Mouse (Mus musculus) MEL (cell line): ENCODE results near the gene Tefm. TPM values are rescaled to one million over a fixed set of nuclear protein-coding genes. Genes with fewer than 3 reads are reported as not detected.
A peak's percentile ranks its signal among the peaks of the same experiment; 100 is the strongest.

Experiments used
- DNase-seq: peaks from one replicate; pipeline ENCODE4 v3.0.0; 2011; ENCODE audit warnings: low read depth, low spot score
- H3K27ac ChIP-seq: 2 replicates; pipeline ENCODE4 v1.5.1; 2012; ENCODE audit warnings: low read depth, mild to moderate bottlenecking, control low read depth, low read length, moderate library complexity; ENCODE audit not compliant: control insufficient read depth
- H3K27me3 ChIP-seq, 2 experiments: fragments of 150-350 bp in 1 of 2; sonication (generic) in 1 of 2; 2 replicates each; pipeline ENCODE4 v1.6.1; 2012; ENCODE audit warnings: low read length in 2 of 2, mild to moderate bottlenecking in 2 of 2, improper control_type of control experiment in 1 of 2, moderate library complexity in 1 of 2; ENCODE audit not compliant: insufficient read depth in 2 of 2, control insufficient read depth in 1 of 2
- H3K36me3 ChIP-seq, 2 experiments: 2 replicates each; pipeline ENCODE4 v1.6.1; 2012 to 2014; ENCODE audit warnings: low read length in 2 of 2, improper control_type of control experiment in 1 of 2, inconsistent platforms in 1 of 2, mild to moderate bottlenecking in 1 of 2; ENCODE audit not compliant: insufficient read depth in 2 of 2, control insufficient read depth in 1 of 2
- H3K4me1 ChIP-seq, 2 experiments: fragments of 150-350 bp in 1 of 2; sonication (generic) in 1 of 2; 2 replicates each; pipeline ENCODE4 v1.6.1; 2012; ENCODE audit warnings: low read length in 2 of 2, improper control_type of control experiment in 1 of 2, mild to moderate bottlenecking in 1 of 2; ENCODE audit not compliant: insufficient read depth in 2 of 2, control insufficient read depth in 1 of 2
- H3K4me3 ChIP-seq, 2 experiments: fragments of 150-350 bp in 1 of 2; sonication (generic) in 1 of 2; 2 replicates each; pipeline ENCODE4 v1.5.1; 2012; ENCODE audit warnings: low read depth in 2 of 2, low read length in 2 of 2, mild to moderate bottlenecking in 2 of 2, moderate library complexity in 2 of 2, control low read depth in 1 of 2, improper control_type of control experiment in 1 of 2; ENCODE audit not compliant: control insufficient read depth in 1 of 2, insufficient read depth in 1 of 2
- H3K79me2 ChIP-seq: 2 replicates; pipeline ENCODE4 v1.6.1; 2012; ENCODE audit warnings: mild to moderate bottlenecking, low read length, moderate library complexity; ENCODE audit not compliant: control insufficient read depth, poor library complexity, insufficient read depth
- H3K9ac ChIP-seq: 2 replicates; pipeline ENCODE4 v1.6.1; 2012; ENCODE audit warnings: low read depth, mild to moderate bottlenecking, control low read depth, low read length, moderate library complexity; ENCODE audit not compliant: control insufficient read depth, poor library complexity, severe bottlenecking
- H3K9me3 ChIP-seq: fragments of 150-350 bp; sonication (generic); replicated peaks from 2 replicates; pipeline ENCODE4 v1.6.1; 2012; ENCODE audit warnings: mild to moderate bottlenecking, low read length, improper control_type of control experiment, moderate library complexity; ENCODE audit not compliant: insufficient read depth
- BHLHE40 ChIP-seq: IDR thresholded peaks from 2 replicates; pipeline ENCODE4 v1.6.1; 2012; ENCODE audit warnings: low read depth, mild to moderate bottlenecking, inconsistent platforms, low read length, improper control_type of control experiment, borderline replicate concordance
- CTCF ChIP-seq, 3 experiments: IDR thresholded peaks in 2 of 3; conservative IDR thresholded peaks in 1 of 3; 2 replicates each; pipeline ENCODE4 v1.5.1; 2011 to 2012; ENCODE audit warnings: low read length in 3 of 3, low read depth in 2 of 3, mild to moderate bottlenecking in 2 of 3, improper control_type of control experiment in 1 of 3, inconsistent platforms in 1 of 3, mixed read lengths in 1 of 3, moderate library complexity in 1 of 3; ENCODE audit not compliant: control insufficient read depth in 1 of 3, insufficient read depth in 1 of 3, poor library complexity in 1 of 3, severe bottlenecking in 1 of 3
- JUND ChIP-seq: IDR thresholded peaks from 2 replicates; pipeline ENCODE4 v1.6.1; 2011; ENCODE audit warnings: low read depth, mild to moderate bottlenecking, improper control_type of control experiment, low read length
- MEF2A ChIP-seq: IDR thresholded peaks from 2 replicates; pipeline ENCODE4 v1.6.1; 2014; ENCODE audit warnings: low read depth, mild to moderate bottlenecking, inconsistent platforms, low read length, improper control_type of control experiment; ENCODE audit not compliant: poor library complexity, insufficient replicate concordance, severe bottlenecking; ENCODE audit errors: extremely low read depth
- MYC ChIP-seq: IDR thresholded peaks from 2 replicates; pipeline ENCODE4 v1.6.1; 2011; ENCODE audit warnings: low read depth, mild to moderate bottlenecking, low read length, improper control_type of control experiment, moderate library complexity
- POLR2AphosphoS5 ChIP-seq: IDR thresholded peaks from 2 replicates; pipeline ENCODE4 v1.6.1; 2012; ENCODE audit warnings: low read depth, borderline replicate concordance, mild to moderate bottlenecking, inconsistent platforms, low read length, moderate library complexity, mixed read lengths
- RAD21 ChIP-seq: IDR thresholded peaks from 2 replicates; pipeline ENCODE4 v1.6.1; 2011; ENCODE audit warnings: mild to moderate bottlenecking, low read depth, low read length, improper control_type of control experiment
- SMC3 ChIP-seq: IDR thresholded peaks from 2 replicates; pipeline ENCODE4 v1.6.1; 2011; ENCODE audit warnings: low read depth, low read length, improper control_type of control experiment
- UBTF ChIP-seq: IDR thresholded peaks from 2 replicates; pipeline ENCODE4 v1.6.1; 2012; ENCODE audit warnings: low read depth, mild to moderate bottlenecking, inconsistent platforms, low read length, improper control_type of control experiment, moderate library complexity, borderline replicate concordance; ENCODE audit not compliant: insufficient read depth
- polyA plus RNA-seq, 2 experiments: library from polyadenylated mRNA; stranded (reverse) in 1 of 2; unstranded in 1 of 2; fragments of >175 nt in 1 of 2; fragments of >200 nt in 1 of 2; gene quantifications; 2 replicates each; pipeline versions ENCODE4 v1.2.1 to v1.2.4; 2012; ENCODE audit warnings: low replicate concordance in 2 of 2, low read depth in 1 of 2; ENCODE audit not compliant: insufficient read length in 2 of 2, insufficient read depth in 1 of 2, missing spikeins in 1 of 2
- total RNA-seq: library from RNA; depleted of rRNA; stranded (reverse); fragments of 300-350 nt; gene quantifications from 2 replicates; pipeline ENCODE4 v1.2.3, GENCODE M21; 2012

Tefm gene
- total and polyA plus RNA-seq, 3 experiments, result 23.6 to 33.9 TPM; not detected in 1

DNA sequence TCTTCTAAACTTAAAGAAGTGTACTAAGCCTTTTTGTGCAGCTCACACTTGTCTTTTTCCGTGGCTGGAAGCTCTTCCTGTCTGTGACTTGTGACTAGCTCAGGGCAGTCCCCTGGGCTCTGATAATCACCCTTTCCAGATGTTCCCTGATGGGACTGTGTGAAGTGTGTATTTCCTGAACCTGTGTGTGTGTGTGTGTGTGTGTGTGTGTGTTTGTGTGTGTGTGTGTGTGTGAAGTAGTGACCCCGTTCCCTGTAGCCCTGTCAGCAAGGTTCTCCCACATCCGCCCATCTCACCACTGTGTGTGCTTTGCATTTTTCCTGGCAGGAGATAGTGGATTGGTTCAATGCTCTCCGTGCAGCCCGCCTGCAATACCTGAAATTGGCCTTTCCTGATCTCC is 28.4 kb upstream of the Tefm start:
- H3K4me3 ChIP-seq, result no peak overlapping the region

DNA sequence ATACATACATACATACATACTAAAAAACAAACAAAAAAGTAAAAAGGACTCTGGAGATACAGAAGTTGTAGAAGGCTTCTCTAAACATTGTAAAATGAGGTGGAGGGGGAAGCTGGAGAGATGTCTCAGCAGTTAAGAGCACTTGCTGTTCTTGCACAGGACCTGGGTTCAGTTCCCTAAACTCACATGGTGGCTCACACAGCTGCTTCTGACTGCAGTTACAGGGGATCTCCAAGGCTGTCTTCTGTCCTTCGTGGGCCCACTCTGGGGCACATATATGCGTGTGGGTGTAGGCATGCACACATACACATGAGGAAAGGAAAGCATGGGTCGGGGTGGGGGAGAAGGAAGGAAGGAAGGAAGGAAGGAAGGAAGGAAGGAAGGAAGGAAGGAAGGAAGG is 27.7 kb upstream of the Tefm start:
- Histone ChIP-seq H3K27ac (no peak overlapping the region), H3K36me3 (no peaks in the 10 kb centered on the region), H3K9me3 (no peaks in the 10 kb centered on the region), H3K27me3 (peaks cover 0 to 3% of the 10 kb centered on the region in 2 experiments; a peak in 1 of 4 replicates), H3K79me2 (no peaks in the 10 kb centered on the region), H3K9ac (no peak overlapping the region), H3K4me3 (no peak overlapping the region), H3K4me1 (peaks cover 0 to 8% of the 10 kb centered on the region in 2 experiments; a peak in 2 of 4 replicates)
- TF ChIP-seq JUND, result no peak
- no peak for TF ChIP-seq CTCF (IDR thresholded peaks at IDR 0.05 in 2 of 3, conservative IDR thresholded peaks at IDR 0.05 in 1 of 3; ENCODE audit: control insufficient read depth in 1 of 3, insufficient read depth in 1 of 3, low read depth in 2 of 3, low read length in 3 of 3, poor library complexity in 1 of 3, severe bottlenecking in 1 of 3)
- TF ChIP-seq SMC3, result no peak
- TF ChIP-seq UBTF, result no peak
- no peak for TF ChIP-seq RAD21
- no peak for TF ChIP-seq MEF2A
- DNase-seq, result no peak

More for the DNA sequence above, 28.4 kb upstream of the Tefm start:
- no peaks in the 10 kb centered on the region for H3K36me3 ChIP-seq
- no peak overlapping the region for H3K9ac ChIP-seq
- TF ChIP-seq RAD21, result no peak
- no peak for TF ChIP-seq MYC
- H3K27ac ChIP-seq, result no peak overlapping the region
- no peaks in the 10 kb centered on the region for H3K79me2 ChIP-seq
- peaks cover 0 to 8% of the 10 kb centered on the region in 2 experiments; a peak in 2 of 4 replicates for H3K4me1 ChIP-seq
- DNase-seq, result no peak
- peaks cover 0 to 3% of the 10 kb centered on the region in 2 experiments; a peak in 1 of 4 replicates for H3K27me3 ChIP-seq
- H3K9me3 ChIP-seq, result no peaks in the 10 kb centered on the region

DNA sequence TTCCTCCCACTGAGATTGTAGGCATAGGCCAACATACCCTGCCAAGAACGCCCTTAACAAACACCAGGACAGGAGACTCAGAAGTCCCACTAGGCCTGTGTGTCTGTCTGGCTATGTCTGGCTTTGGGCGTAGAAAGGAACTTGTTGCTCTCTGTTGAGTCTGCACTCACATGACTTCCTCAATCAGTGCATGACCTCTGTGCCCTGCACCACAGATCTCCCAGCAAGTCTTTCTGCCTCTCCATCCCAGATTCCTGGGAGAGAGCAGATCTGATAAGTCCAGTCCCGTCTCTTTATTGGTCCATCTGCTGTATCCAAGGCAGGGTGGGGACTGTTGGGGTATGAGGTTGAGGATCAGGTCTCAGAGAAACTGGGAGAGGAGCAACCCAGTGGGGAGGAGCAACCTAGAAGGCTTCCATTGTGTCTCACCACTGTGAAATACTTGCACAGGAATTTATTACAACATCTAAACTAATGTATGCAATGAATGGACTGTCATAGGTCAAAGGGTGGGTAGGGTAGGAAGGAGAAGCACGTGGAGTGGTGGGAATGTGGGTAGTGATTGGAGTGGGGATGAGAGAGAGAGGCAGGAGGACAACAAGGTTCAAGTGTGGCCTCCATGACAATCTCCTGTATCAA is 26.8 kb upstream of the Tefm start:
- Histone ChIP-seq H3K27ac (no peak overlapping the region), H3K4me1 (no peaks in the 10 kb centered on the region; a peak in 2 of 4 replicates), H3K36me3 (no peaks in the 10 kb centered on the region), H3K9me3 (no peaks in the 10 kb centered on the region), H3K9ac (no peak overlapping the region), H3K27me3 (peaks cover 0 to 3% of the 10 kb centered on the region in 2 experiments; a peak in 1 of 4 replicates), H3K4me3 (no peak overlapping the region), H3K79me2 (no peaks in the 10 kb centered on the region)
- TF ChIP-seq BHLHE40 (peak; percentile 35; the same call in 1 of the 2 replicates), POLR2AphosphoS5 (no peak)
- DNase-seq, result no peak
